Mouse (Mus musculus): Measurements from ENCODE around the gene Nck1. TPM values are rescaled to one million over a fixed set of nuclear protein-coding genes. Genes with fewer than 3 reads are reported as not detected.

Nck1 gene
- polyA plus RNA-seq, 1 experiment from 2014 or later: 51.9 TPM

DNA sequence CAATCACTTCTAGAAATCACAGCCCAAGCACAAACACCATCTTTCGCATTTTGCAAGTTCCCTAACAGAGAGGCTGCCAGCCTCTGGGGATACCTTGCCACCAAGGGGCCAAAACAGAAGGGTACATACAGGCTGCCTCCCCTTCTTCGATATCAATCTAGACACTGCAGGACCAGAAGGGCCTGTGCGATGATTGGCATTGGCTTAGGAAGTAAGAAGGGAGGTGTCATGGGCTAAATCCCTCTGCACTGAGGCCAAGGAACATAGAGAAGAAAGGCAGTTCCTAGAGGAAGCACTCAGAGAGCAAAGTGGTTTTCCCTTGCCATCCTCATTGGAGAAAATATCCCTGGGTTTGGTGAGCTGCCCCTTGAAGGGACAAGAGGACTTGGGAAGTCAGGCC is 76.3 kb downstream of the Nck1 start:
- Histone ChIP-seq H3K9me3 (ENCODE audit: control insufficient read depth, low read length) (no peaks in the 10 kb centered on the region), H3K27ac (ENCODE audit: low read depth, low read length) (no peak overlapping the region), H3K4me3 (ENCODE audit: low read depth, low read length) (no peak overlapping the region), H3K27me3 (replicated peaks; ENCODE audit: control insufficient read depth, insufficient read depth, low read length) (no peaks in the 10 kb centered on the region), H3K36me3 (ENCODE audit: control insufficient read depth, insufficient read depth, low read length) (no peaks in the 10 kb centered on the region), H3K9ac (ENCODE audit: low read depth, low read length) (no peak overlapping the region), H3K4me1 (replicated peaks; ENCODE audit: control insufficient read depth, insufficient read depth, low read length) (no peaks in the 10 kb centered on the region), H3K4me2 (no peak overlapping the region)
- ATAC-seq (replicated peaks; ENCODE audit: low FRiP score) (no peak), DNase-seq (ENCODE audit: low spot score) (no peak)
- WGBS: 86% methylated on average over 3 of the region's 3 CpGs

DNA sequence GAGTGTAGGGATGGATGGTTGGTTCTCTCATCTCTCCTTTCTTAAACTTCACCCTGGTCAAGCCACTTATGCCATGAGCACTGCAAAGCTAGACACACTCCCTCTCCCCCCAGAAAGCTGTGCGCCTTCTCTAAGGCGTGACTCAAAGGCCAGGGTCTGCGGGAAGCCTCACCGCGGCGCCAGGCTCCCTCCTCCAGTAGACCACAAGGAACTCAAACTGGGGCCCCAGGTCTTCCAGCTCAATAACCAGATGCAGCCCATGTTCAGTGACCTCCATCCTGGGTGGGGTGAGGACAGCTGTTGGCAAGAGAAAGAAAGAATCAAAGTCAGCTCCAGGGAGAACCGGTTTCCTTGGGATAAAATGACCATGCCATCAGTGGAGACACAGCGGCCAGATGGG is 77.8 kb downstream of the Nck1 start:
- H3K4me3 ChIP-seq (ENCODE audit: low read depth, low read length): no peak overlapping the region
- DNase-seq (ENCODE audit: low spot score): no peak
- no peak for ATAC-seq (replicated peaks; ENCODE audit: low FRiP score)
- WGBS: 95% methylated on average over 8 of the region's 8 CpGs
- no peak overlapping the region for H3K4me2 ChIP-seq
- H3K27me3 ChIP-seq (replicated peaks; ENCODE audit: control insufficient read depth, insufficient read depth, low read length): no peaks in the 10 kb centered on the region
- H3K4me1 ChIP-seq (replicated peaks; ENCODE audit: control insufficient read depth, insufficient read depth, low read length): no peaks in the 10 kb centered on the region
- no peak overlapping the region for H3K9ac ChIP-seq (ENCODE audit: low read depth, low read length)
- no peak overlapping the region for H3K27ac ChIP-seq (ENCODE audit: low read depth, low read length)
- no peaks in the 10 kb centered on the region for H3K9me3 ChIP-seq (ENCODE audit: control insufficient read depth, low read length)
- no peaks in the 10 kb centered on the region for H3K36me3 ChIP-seq (ENCODE audit: control insufficient read depth, insufficient read depth, low read length)

DNA sequence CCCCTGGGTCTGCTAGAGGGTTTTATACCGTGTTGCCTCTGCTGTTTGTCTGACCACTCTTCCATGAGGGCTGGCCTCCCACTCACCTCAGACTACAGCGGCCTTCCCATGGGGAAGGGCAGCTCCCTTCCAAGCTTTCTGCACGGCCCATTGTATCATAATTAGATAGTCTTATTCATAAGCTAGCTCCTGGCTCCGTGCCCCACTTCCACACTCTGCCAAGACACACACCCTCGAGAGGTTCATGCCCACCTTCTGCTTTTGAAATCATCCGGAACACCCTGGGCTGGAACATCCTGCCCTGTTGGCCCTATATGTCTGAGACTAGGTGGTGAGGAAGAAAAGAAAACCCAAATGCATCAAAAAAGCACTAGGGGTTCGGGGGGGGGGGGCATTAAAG is 78.3 kb downstream of the Nck1 start:
- ATAC-seq (replicated peaks; ENCODE audit: low FRiP score) (no peak), DNase-seq (ENCODE audit: low spot score) (no peak)
- no peak overlapping the region for H3K9ac ChIP-seq (ENCODE audit: low read depth, low read length)
- no peaks in the 10 kb centered on the region for H3K4me1 ChIP-seq (replicated peaks; ENCODE audit: control insufficient read depth, insufficient read depth, low read length)
- no peaks in the 10 kb centered on the region for H3K27me3 ChIP-seq (replicated peaks; ENCODE audit: control insufficient read depth, insufficient read depth, low read length)
- no peaks in the 10 kb centered on the region for H3K9me3 ChIP-seq (ENCODE audit: control insufficient read depth, low read length)
- H3K36me3 ChIP-seq (ENCODE audit: control insufficient read depth, insufficient read depth, low read length): no peaks in the 10 kb centered on the region
- no peak overlapping the region for H3K4me3 ChIP-seq (ENCODE audit: low read depth, low read length)
- 87% methylated on average over 7 of the region's 7 CpGs for WGBS
- no peak overlapping the region for H3K27ac ChIP-seq (ENCODE audit: low read depth, low read length)
- H3K4me2 ChIP-seq: no peak overlapping the region

GRCm38 (mm10) chr9:100466743-100467142 is 79.2 kb downstream of the Nck1 start:
- 72% methylated on average over 3 of the region's 3 CpGs for WGBS
- Histone ChIP-seq H3K4me3 (ENCODE audit: low read depth, low read length) (no peak overlapping the region), H3K27ac (ENCODE audit: low read depth, low read length) (no peak overlapping the region), H3K9ac (ENCODE audit: low read depth, low read length) (no peak overlapping the region), H3K4me2 (no peak overlapping the region), H3K36me3 (ENCODE audit: control insufficient read depth, insufficient read depth, low read length) (no peaks in the 10 kb centered on the region), H3K4me1 (replicated peaks; ENCODE audit: control insufficient read depth, insufficient read depth, low read length) (no peaks in the 10 kb centered on the region), H3K9me3 (ENCODE audit: control insufficient read depth, low read length) (no peaks in the 10 kb centered on the region), H3K27me3 (replicated peaks; ENCODE audit: control insufficient read depth, insufficient read depth, low read length) (no peaks in the 10 kb centered on the region)
- ATAC-seq (replicated peaks; ENCODE audit: low FRiP score): no peak
- DNase-seq (ENCODE audit: low spot score): no peak

DNA sequence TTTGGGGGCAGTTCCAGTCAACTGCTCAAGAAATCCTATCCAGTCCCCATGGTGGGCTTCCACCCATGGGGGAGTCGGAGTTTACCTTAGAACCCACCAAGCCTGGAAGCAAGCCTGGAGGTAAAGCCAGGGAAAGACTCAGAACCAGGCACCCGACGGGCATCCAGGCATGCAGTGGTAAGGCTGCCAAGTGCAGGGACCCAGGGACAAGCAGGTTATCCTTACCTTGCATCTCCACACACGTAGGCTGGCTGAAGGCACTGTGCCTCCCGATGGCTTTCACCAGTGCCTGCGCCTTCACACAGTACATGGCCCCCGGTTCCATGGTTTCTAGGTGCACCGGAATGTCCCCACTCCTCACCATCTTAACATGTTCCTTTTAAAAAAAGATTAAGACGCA is 79.9 kb downstream of the Nck1 start:
- no peaks in the 10 kb centered on the region for H3K27me3 ChIP-seq (replicated peaks; ENCODE audit: control insufficient read depth, insufficient read depth, low read length)
- H3K4me2 ChIP-seq: no peak overlapping the region
- DNase-seq (ENCODE audit: low spot score) (no peak), ATAC-seq (replicated peaks; ENCODE audit: low FRiP score) (no peak)
- no peak overlapping the region for H3K4me3 ChIP-seq (ENCODE audit: low read depth, low read length)
- no peaks in the 10 kb centered on the region for H3K36me3 ChIP-seq (ENCODE audit: control insufficient read depth, insufficient read depth, low read length)
- no peak overlapping the region for H3K9ac ChIP-seq (ENCODE audit: low read depth, low read length)
- H3K4me1 ChIP-seq (replicated peaks; ENCODE audit: control insufficient read depth, insufficient read depth, low read length): no peaks in the 10 kb centered on the region
- WGBS: 95% methylated on average over 9 of the region's 9 CpGs
- H3K9me3 ChIP-seq (ENCODE audit: control insufficient read depth, low read length): no peaks in the 10 kb centered on the region
- H3K27ac ChIP-seq (ENCODE audit: low read depth, low read length): no peak overlapping the region

- no peak for DNase-seq (ENCODE audit: low spot score)
- Histone ChIP-seq H3K4me2 (no peak overlapping the region), H3K9ac (ENCODE audit: low read depth, low read length) (no peak overlapping the region), H3K4me3 (ENCODE audit: low read depth, low read length) (no peak overlapping the region), H3K4me1 (replicated peaks; ENCODE audit: control insufficient read depth, insufficient read depth, low read length) (no peaks in the 10 kb centered on the region), H3K27me3 (replicated peaks; ENCODE audit: control insufficient read depth, insufficient read depth, low read length) (no peaks in the 10 kb centered on the region), H3K27ac (ENCODE audit: low read depth, low read length) (no peak overlapping the region), H3K9me3 (ENCODE audit: control insufficient read depth, low read length) (no peaks in the 10 kb centered on the region), H3K36me3 (ENCODE audit: control insufficient read depth, insufficient read depth, low read length) (no peaks in the 10 kb centered on the region)
- 91% methylated on average over 5 of the region's 5 CpGs for WGBS
- ATAC-seq (replicated peaks; ENCODE audit: low FRiP score): no peak
These were observed 80.6 kb downstream of the Nck1 start for GRCm38 (mm10) chr9:100465380-100465779.

GRCm38 (mm10) chr9:100463771-100464170 is 82.2 kb downstream of the Nck1 start:
- H3K9me3 ChIP-seq (ENCODE audit: control insufficient read depth, low read length): no peaks in the 10 kb centered on the region
- H3K4me1 ChIP-seq (replicated peaks; ENCODE audit: control insufficient read depth, insufficient read depth, low read length): no peaks in the 10 kb centered on the region
- H3K4me3 ChIP-seq (ENCODE audit: low read depth, low read length): no peak overlapping the region
- H3K27me3 ChIP-seq (replicated peaks; ENCODE audit: control insufficient read depth, insufficient read depth, low read length): no peaks in the 10 kb centered on the region
- H3K36me3 ChIP-seq (ENCODE audit: control insufficient read depth, insufficient read depth, low read length): no peaks in the 10 kb centered on the region
- no peak overlapping the region for H3K27ac ChIP-seq (ENCODE audit: low read depth, low read length)
- no peak overlapping the region for H3K4me2 ChIP-seq
- DNase-seq (ENCODE audit: low spot score) (no peak), ATAC-seq (replicated peaks; ENCODE audit: low FRiP score) (no peak)
- 42% methylated on average over 2 of the region's 2 CpGs for WGBS
- H3K9ac ChIP-seq (ENCODE audit: low read depth, low read length): no peak overlapping the region

GRCm38 (mm10) chr9:100462098-100462497 is 83.8 kb downstream of the Nck1 start:
- 86% methylated on average over 4 of the region's 4 CpGs for WGBS
- Histone ChIP-seq H3K9me3 (ENCODE audit: control insufficient read depth, low read length) (no peaks in the 10 kb centered on the region), H3K4me2 (no peak overlapping the region), H3K27ac (ENCODE audit: low read depth, low read length) (no peak overlapping the region), H3K4me3 (ENCODE audit: low read depth, low read length) (no peak overlapping the region), H3K4me1 (replicated peaks; ENCODE audit: control insufficient read depth, insufficient read depth, low read length) (no peaks in the 10 kb centered on the region), H3K27me3 (replicated peaks; ENCODE audit: control insufficient read depth, insufficient read depth, low read length) (no peaks in the 10 kb centered on the region), H3K9ac (ENCODE audit: low read depth, low read length) (no peak overlapping the region), H3K36me3 (ENCODE audit: control insufficient read depth, insufficient read depth, low read length) (no peaks in the 10 kb centered on the region)
- no peak for ATAC-seq (replicated peaks; ENCODE audit: low FRiP score)
- DNase-seq (ENCODE audit: low spot score): no peak

- WGBS: 83% methylated on average over 9 of the region's 9 CpGs
- Histone ChIP-seq H3K9ac (ENCODE audit: low read depth, low read length) (no peak overlapping the region), H3K27me3 (replicated peaks; ENCODE audit: control insufficient read depth, insufficient read depth, low read length) (no peaks in the 10 kb centered on the region), H3K4me3 (ENCODE audit: low read depth, low read length) (no peak overlapping the region), H3K36me3 (ENCODE audit: control insufficient read depth, insufficient read depth, low read length) (no peaks in the 10 kb centered on the region), H3K4me1 (replicated peaks; ENCODE audit: control insufficient read depth, insufficient read depth, low read length) (no peaks in the 10 kb centered on the region), H3K4me2 (no peak overlapping the region), H3K27ac (ENCODE audit: low read depth, low read length) (no peak overlapping the region), H3K9me3 (ENCODE audit: control insufficient read depth, low read length) (no peaks in the 10 kb centered on the region)
- DNase-seq (ENCODE audit: low spot score) (no peak), ATAC-seq (replicated peaks; ENCODE audit: low FRiP score) (no peak)
These were observed 84.3 kb downstream of the Nck1 start for GRCm38 (mm10) chr9:100461671-100462070.
